Mouse (Mus musculus) left cerebral cortex, adult 2 months (tissue): ENCODE results near the gene Pacrg. TPM values are rescaled to one million over a fixed set of nuclear protein-coding genes. Genes with fewer than 3 reads are reported as not detected.

Experiments used
- DNase-seq, 2 experiments: peaks; one replicate each; pipeline ENCODE4 v3.0.0; 2021 to 2022; ENCODE audit warnings: low spot score in 2 of 2, mixed read lengths in 1 of 2; ENCODE audit errors: extremely low spot score in 1 of 2
- H3K27ac ChIP-seq: fragments of 200-600 bp; 2 replicates; pipeline ENCODE4 v1.8.1; 2022
- H3K4me3 ChIP-seq: fragments of 200-600 bp; 2 replicates; pipeline ENCODE4 v1.8.1; 2022
- CTCF ChIP-seq: fragments of 200-600 bp; IDR thresholded peaks from 2 replicates; pipeline ENCODE4 v1.8.1; 2022; ENCODE audit warnings: antibody characterized with exemption, mild to moderate bottlenecking, moderate library complexity
- intact Hi-C: fragments of 180-260 bp; cut with DNase I; formaldehyde crosslinking; loops from one replicate; pipeline ENCODE4 v1.15.1; 2025
- total RNA-seq, 2 experiments: library from RNA; stranded (reverse); gene quantifications; 2 replicates each; pipeline ENCODE4 v1.2.3; 2021

Pacrg gene
- total RNA-seq, 2 experiments from 2014 or later = 15.2 to 19.8 TPM

DNA sequence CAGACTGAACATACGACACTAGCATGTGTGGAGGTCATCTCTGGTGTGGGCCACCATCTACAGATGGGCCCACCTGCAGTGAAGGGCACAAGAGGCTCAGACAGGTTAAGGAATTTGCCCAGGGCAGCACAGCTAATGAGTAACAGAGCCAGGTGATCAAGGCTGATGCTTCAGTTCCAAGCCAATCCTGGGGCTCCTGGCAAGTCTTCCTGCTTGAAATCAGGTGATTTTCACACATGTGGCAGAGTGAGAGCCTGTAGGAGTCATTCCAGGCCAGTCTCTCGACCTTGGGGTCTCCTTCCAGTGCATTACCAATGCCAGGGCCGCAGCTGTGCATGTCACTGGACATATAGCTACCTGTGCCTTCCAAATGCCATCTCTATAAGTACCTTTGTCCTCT lies 438.6 kb downstream of the Pacrg start:
- no peak for DNase-seq
- no peak for TF ChIP-seq CTCF
- Histone ChIP-seq H3K4me3 (no peak overlapping the region), H3K27ac (no peak overlapping the region; the same call in none of the 2 replicates)
- intact Hi-C loops = loop anchor here (5.0 to 10.0 kb wide), 2 partner anchors 343 to 1364 kb away; no protein-coding TSS in a partner anchor

DNA sequence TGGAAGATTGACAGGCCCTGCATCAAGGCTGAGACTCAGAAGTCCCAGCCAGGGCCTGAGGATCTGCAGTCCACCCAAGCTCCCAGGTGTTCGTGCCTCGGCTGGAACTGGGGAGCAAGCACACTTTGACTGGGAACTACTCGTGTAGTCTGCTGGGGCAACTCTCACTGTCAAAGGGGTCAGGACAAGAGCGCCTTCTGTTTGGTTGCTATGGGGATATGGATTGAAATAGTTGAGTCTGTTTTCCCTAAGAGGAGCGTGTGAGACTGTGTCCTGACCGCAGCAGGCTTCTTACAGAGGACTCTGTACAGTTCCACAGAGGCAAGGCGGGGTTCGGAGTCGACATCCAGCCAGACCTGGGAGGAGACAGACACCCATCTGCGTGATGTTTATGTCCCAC lies 440.4 kb downstream of the Pacrg start:
- intact Hi-C loops = loop anchor here (5.0 to 10.0 kb wide), 2 partner anchors 345 to 1362 kb away; no protein-coding TSS in a partner anchor
- Histone ChIP-seq H3K27ac (peak overlapping the region; percentile 78), H3K4me3 (no peak overlapping the region)
- DNase-seq = no peak
- no peak for TF ChIP-seq CTCF

DNA sequence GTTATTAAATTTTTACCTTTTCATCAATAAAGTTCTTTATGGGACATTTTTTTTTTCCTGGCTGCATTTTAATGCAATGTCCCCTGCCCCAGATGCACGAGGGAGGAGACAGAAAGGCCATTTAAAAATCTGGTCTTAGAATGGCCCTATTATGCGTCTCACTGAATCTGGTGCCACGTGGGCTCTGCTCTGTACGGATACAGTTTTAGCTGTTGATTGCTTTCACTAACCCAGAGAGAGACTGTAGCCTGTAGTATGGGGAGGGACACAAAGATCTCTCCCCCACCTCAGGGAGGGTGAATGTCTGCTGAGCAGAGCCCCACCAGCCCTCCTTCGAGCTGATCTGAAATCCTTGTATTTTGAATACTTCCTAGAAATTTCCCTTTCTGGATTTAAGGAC lies 441.2 kb downstream of the Pacrg start:
- Histone ChIP-seq H3K4me3 (no peak overlapping the region), H3K27ac (peak overlapping the region; percentile 78)
- DNase-seq = no peak
- intact Hi-C loops = no loop called here
- no peak for TF ChIP-seq CTCF

DNA sequence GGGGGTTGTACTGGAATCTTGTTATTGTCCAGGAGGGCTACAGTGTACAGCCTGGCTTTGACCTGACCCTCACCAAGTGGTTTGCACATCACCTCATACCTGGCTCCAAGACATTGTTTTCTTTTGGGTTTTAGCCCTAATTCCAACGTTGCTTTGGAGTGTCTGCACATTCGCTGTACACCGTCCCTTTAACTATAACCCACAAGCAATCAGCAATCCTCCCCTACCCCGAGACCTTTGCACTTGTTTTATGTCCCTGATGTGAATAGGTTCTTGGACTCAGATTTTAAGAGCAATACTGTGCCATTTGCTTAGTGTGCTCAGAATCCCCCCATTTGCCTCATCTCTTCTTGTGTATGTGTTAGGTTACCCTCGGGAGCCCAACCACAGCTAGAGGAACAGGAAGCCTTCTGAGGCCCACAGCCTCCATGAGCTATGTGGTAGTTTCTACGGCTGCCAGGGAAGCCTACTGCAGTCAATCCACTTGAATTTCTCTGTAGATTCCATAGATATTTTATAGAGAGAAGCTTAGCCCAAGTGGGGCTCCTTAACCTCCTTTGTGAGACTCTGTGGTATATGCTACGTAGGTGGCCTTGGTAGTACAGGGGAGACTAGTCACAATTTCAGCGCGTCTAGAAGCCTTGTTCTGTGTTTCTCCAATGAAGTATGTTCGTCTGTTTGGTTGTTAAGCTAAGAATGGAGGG lies 442.0 kb downstream of the Pacrg start:
- H3K4me3 ChIP-seq = no peak overlapping the region
- peak overlapping the region; percentile 80 for H3K27ac ChIP-seq
- TF ChIP-seq CTCF = no peak
- intact Hi-C loops = no loop called here
- DNase-seq = no peak

DNA sequence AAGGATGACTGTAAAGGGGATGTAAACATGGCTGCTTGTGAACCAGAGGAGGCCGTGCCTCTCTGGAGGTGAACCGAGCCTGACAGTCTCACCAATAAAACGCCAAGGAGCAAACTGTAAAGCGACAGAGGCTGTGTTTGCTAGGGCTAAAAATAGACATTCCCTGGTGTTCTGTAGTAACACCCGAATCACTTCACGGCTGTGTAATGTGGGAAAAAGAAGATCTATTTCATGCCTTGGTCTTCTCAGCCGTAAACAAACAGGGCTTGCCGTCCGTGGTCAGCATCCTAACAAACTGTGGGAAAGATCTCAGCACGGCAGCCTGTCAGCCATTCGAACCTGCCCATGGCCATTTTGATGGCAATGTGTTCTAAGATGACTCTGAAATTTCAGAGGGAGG lies 442.8 kb downstream of the Pacrg start:
- no peak for DNase-seq
- intact Hi-C loops = no loop called here
- no peak for TF ChIP-seq CTCF

DNA sequence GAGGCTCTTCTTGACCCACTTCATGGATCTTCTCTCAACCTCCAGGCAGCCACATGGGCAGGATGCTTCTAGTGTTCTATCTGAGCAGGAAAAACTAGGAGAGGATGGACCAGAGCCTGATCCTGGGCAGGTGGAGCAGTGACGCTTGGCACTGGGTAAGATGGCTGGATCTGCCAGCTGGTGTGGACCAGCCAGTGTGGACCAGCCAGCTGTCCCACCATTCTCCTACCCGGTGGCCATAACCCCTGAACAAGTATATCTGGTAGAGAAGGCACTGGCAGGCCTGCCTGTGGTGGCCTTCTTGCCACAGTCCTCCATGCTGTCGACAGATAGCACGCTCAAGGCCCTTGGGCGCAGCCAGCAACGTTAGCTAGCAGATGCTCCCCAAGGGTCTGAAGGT lies 443.2 kb downstream of the Pacrg start:
- DNase-seq = no peak
- Histone ChIP-seq H3K27ac (peak overlapping the region; percentile 9), H3K4me3 (no peak overlapping the region)
- intact Hi-C loops = no loop called here
- TF ChIP-seq CTCF = no peak

More for the DNA sequence above, 442.8 kb downstream of the Pacrg start:
- Histone ChIP-seq H3K4me3 (no peak overlapping the region), H3K27ac (peak overlapping the region; percentile 9; the same call in 1 of the 2 replicates)

DNA sequence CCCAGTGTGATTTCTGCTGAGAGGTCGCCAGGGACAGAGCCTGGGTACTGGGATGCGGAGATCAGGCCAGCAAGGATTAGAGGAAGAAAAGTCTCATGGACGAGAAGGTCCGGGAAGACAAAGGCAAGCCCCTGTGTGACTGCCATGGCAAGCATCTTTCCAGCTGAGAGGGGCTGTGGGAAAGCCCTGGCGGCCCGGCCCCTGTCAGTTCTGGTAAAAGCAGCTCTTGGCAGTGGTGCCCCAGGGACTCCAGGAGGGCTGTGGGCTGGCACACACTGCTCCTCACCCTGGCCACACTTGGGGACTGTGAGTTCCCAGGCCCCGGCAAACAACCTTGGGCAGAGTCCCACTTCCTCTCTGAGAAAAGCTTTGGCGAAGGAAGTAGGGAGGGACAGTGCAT lies 445.3 kb downstream of the Pacrg start:
- intact Hi-C loops = loop anchor here (1.0 kb wide), 2 partner anchors 12 to 60 kb away; no protein-coding TSS in a partner anchor
- Histone ChIP-seq H3K27ac (peak overlapping the region; percentile 73), H3K4me3 (no peak overlapping the region)
- no peak for TF ChIP-seq CTCF
- peak in 1 of 2 experiments; percentile 70 for DNase-seq

DNA sequence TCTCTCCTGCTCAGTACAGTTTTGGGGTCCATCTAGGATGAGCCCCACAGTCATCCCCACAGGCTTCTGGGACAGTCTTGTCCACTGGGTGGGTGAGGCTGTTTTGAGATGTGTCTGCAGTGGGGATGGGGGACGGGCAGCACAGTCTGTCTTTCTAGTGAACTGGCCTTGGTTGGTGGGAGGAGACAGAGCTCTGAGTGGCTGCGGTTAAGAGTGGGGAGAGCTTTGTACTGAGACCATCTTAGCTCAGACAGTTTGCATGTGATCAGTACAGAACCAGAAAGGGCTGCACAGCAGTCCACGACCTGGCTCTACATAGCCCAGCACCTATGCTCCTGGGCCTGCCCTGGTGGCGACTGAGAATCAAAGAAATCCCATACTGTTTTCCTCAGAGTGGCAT lies 446.3 kb downstream of the Pacrg start:
- Histone ChIP-seq H3K4me3 (no peak overlapping the region), H3K27ac (peak overlapping the region; percentile 80)
- intact Hi-C loops = no loop called here
- no peak for DNase-seq
- no peak for TF ChIP-seq CTCF

DNA sequence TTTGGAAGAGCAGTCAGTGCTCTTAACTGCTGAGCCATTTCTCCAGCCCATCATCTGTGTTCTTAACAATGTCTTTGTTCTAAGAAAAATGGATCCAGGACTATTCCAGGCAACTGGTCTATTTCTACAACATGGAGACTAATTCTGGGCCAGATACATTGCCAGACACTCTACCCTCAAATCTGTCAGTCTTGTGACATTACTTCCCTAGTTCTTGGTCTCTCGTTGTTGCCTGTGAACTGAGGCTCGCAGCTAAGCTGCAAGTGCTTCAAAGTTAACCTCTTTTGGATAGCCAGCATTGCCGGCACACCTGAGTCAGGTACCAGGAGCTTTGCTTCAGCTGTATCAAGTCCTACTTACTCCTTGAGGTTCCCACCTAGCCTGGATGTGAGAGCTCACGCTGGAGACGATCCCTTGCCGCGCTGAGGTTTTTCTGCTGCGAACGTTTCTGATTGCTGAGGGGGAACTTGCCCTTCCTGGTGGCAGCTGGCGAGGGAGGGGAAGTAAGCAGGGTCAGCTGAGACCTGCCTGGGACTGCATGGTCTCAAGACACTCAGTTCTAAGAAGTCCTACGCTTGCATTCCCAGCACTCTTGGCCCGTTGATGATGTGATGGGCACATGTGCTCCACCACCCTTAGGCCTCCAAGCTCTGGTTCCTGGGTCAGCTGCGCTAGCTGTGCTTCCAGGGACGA lies 447.6 kb downstream of the Pacrg start:
- peak overlapping the region; percentile 74 for H3K27ac ChIP-seq
- H3K4me3 ChIP-seq = no peak overlapping the region
- no peak for DNase-seq
- no peak for TF ChIP-seq CTCF
- intact Hi-C loops = no loop called here

DNA sequence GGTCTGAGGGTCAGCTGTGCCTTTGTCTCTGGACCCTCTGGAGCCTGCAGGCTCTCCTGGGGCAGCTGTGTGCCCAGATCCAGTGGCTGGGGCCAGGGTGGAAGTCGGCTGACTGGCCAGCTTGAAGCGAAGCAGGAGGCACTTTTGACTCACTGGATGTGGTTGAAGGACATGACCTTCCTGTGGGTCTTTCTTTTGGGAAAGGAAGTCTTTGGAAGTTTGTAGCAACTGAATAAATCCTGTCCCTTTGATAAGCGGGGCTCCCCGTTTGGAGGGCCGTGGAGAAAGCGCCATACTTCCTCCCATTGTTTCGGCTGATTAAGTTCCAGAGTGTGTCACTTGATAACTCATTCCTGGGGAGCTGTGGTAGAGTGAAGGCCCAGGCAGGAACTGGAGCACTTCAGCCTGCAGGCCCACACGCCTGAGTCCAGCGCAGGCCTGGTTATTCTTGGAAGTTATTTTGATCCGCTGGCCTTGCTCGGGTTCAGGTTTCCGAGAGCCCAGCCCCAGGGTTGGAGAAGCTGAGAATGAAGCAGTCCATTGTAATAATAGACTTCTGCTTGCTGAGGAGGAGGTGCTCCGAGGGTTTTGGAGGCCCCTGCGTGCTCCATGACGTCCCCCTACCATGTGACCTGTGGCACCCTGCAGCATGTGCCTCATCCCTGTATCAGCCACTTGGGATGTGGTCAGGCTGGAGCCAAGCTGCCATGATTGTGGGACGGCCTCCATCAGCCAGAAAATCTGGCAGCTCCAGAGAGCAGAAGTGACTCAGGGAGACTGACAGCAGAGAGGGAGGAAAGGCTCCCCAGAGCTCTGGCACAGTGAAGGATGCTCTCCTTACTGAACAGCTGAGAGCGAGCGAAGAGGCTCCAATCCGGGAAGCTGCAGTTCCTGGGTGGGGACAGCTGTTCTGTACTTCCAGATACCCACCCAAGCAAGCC lies 449.6 kb downstream of the Pacrg start:
- intact Hi-C loops = no loop called here
- Histone ChIP-seq H3K27ac (peak overlapping the region; percentile 84), H3K4me3 (no peak overlapping the region)
- peak in 1 of 2 experiments; percentile 43 for DNase-seq
- TF ChIP-seq CTCF = no peak

DNA sequence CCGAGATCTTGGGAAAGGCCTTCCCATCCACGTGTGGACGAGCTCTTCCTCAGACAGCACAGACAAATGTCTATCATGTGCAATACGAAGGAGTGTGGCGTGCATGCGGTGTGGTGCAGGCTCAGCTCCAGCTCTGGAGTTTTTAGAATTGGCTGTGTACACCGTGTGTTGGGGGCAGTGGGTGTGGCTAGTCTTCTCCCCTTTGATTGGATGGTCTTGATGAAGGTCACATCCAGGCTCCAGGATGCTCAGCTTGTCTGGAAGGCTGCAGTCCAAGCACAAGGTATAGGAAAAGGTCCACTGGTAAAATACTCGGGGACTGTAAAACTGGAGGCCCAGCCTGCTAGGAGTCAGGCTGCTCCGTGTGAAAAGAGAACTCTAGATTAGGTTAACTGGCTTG lies 450.4 kb downstream of the Pacrg start:
- DNase-seq = no peak
- TF ChIP-seq CTCF = no peak
- intact Hi-C loops = no loop called here
- Histone ChIP-seq H3K4me3 (no peak overlapping the region), H3K27ac (peak overlapping the region; percentile 84)
